Mouse (Mus musculus) hindbrain, embryonic 11.5 days (tissue): ENCODE results near the gene Tubg1. TPM values are rescaled to one million over a fixed set of nuclear protein-coding genes. Genes with fewer than 3 reads are reported as not detected.

Source experiments
- ATAC-seq: fragments of 200-750 bp; cut with Nextera tagmentation; 2 replicates; pipeline ENCODE4 v1.8.0; 2017; ENCODE audit warnings: mild to moderate bottlenecking, moderate TSS enrichment, moderate library complexity; ENCODE audit not compliant: low FRiP score
- DNase-seq: peaks from one replicate; pipeline ENCODE4 v3.0.0-alpha.2; 2015; ENCODE audit warnings: low spot score
- H3K27ac ChIP-seq: fragments of 300-500 bp; sonication (generic); 2 replicates; pipeline ENCODE4 v1.5.1; 2014; ENCODE audit warnings: mild to moderate bottlenecking, low read depth, low read length
- H3K27me3 ChIP-seq: fragments of 300-500 bp; sonication (generic); 2 replicates; pipeline ENCODE4 v1.6.1; 2014; ENCODE audit warnings: mild to moderate bottlenecking, low read length, moderate library complexity, mixed read lengths; ENCODE audit not compliant: control insufficient read depth, insufficient read depth
- H3K36me3 ChIP-seq: fragments of 300-500 bp; sonication (generic); 2 replicates; pipeline ENCODE4 v1.6.1; 2014; ENCODE audit warnings: mild to moderate bottlenecking, low read length, moderate library complexity, mixed read lengths; ENCODE audit not compliant: control insufficient read depth, insufficient read depth
- H3K4me1 ChIP-seq: fragments of 300-500 bp; sonication (generic); replicated peaks from 2 replicates; pipeline ENCODE4 v1.6.1; 2014; ENCODE audit warnings: low read length, mixed read lengths; ENCODE audit not compliant: control insufficient read depth, insufficient read depth
- H3K4me2 ChIP-seq: fragments of 300-500 bp; sonication (generic); replicated peaks from 2 replicates; pipeline ENCODE4 v1.6.1; 2014; ENCODE audit warnings: mild to moderate bottlenecking, low read depth, low read length
- H3K4me3 ChIP-seq: fragments of 300-500 bp; sonication (generic); 2 replicates; pipeline ENCODE4 v1.5.1; 2014; ENCODE audit warnings: low read depth, low read length
- H3K9ac ChIP-seq: fragments of 300-500 bp; sonication (generic); 2 replicates; pipeline ENCODE4 v1.6.1; 2014; ENCODE audit warnings: low read depth, low read length
- H3K9me3 ChIP-seq: fragments of 300-500 bp; sonication (generic); 2 replicates; pipeline ENCODE4 v1.6.1; 2016; ENCODE audit warnings: low read length; ENCODE audit not compliant: control insufficient read depth
- WGBS: fragments of 180-500 bp; shearing (Covaris S2); extraction: QIAGEN DNeasy Blood & Tissue Kit; methylation state at CpG from one replicate; pipeline ENCODE4 v1.1.7; 2014; 5-methylcytosine and 5-hydroxymethylcytosine counted together
- polyA plus RNA-seq: library from polyadenylated mRNA; unstranded; fragments of >200 nt; fragmentation: Nextera tagmentation; extraction: Ambion mirVana; gene quantifications from 2 replicates; pipeline ENCODE4 v1.2.1, GENCODE M21; 2014

Tubg1 gene
- polyA plus RNA-seq, 1 experiment from 2014 or later: 98.6 TPM

- peak overlapping the region; percentile 72 for H3K4me3 ChIP-seq
- ATAC-seq: no peak
These were observed 49.8 kb downstream of the Tubg1 start for GRCm38 (mm10) chr11:101169301-101170107.

GRCm38 (mm10) chr11:101170354-101170810, 50.6 kb downstream of the Tubg1 start, which contains the start of gene Cntnap1:
Gene Cntnap1 (plus strand): TSS chr11:101170523.
- no peaks in the 10 kb centered on the region for H3K36me3 ChIP-seq
- H3K27ac ChIP-seq: peak within 1 kb of the TSS; percentile 65
- ATAC-seq (no peak), DNase-seq (no peak)
- peak within 1 kb of the TSS; percentile 86 for H3K4me2 ChIP-seq
- peak within 1 kb of the TSS; percentile 66 for H3K9ac ChIP-seq
- peak within 1 kb of the TSS; percentile 72 for H3K4me3 ChIP-seq
- WGBS: under 1% methylated on average over 35 of the region's 35 CpGs
- H3K4me1 ChIP-seq: peaks cover 27% of the 10 kb centered on the region; the same call in 1 of the 2 replicates
- H3K27me3 ChIP-seq: peaks cover 74% of the 10 kb centered on the region
- no peaks in the 10 kb centered on the region for H3K9me3 ChIP-seq

More at GRCm38 (mm10) chr11:101169301-101170107, 49.8 kb downstream of the Tubg1 start:
- H3K27me3 ChIP-seq: peaks cover 74% of the 10 kb centered on the region
- peak overlapping the region; percentile 86 for H3K4me2 ChIP-seq
- H3K4me1 ChIP-seq: peaks cover 25% of the 10 kb centered on the region; the same call in 1 of the 2 replicates
- peak overlapping the region; percentile 66 for H3K9ac ChIP-seq
- no peak for DNase-seq
- 13% methylated on average over 17 of the region's 17 CpGs for WGBS
- H3K9me3 ChIP-seq: no peaks in the 10 kb centered on the region
- H3K27ac ChIP-seq: no peak overlapping the region
- no peaks in the 10 kb centered on the region for H3K36me3 ChIP-seq

- Histone ChIP-seq H3K4me1 (peaks cover 27% of the 10 kb centered on the region; the same call in 1 of the 2 replicates), H3K9me3 (no peaks in the 10 kb centered on the region)
- peak; percentile 94 for DNase-seq
These were observed 51.3 kb downstream of the Tubg1 start, which contains the start of gene Plekhh3 for GRCm38 (mm10) chr11:101170811-101171610. Gene Plekhh3 (minus strand): TSS chr11:101171351.

GRCm38 (mm10) chr11:101171721-101172433, 52.1 kb downstream of the Tubg1 start:
- Histone ChIP-seq H3K9ac (peak overlapping the region; percentile 24; the same call in 1 of the 2 replicates), H3K36me3 (no peaks in the 10 kb centered on the region), H3K4me3 (peak overlapping the region; percentile 39), H3K4me1 (peaks cover 31% of the 10 kb centered on the region; the same call in 1 of the 2 replicates), H3K27me3 (peaks cover 75% of the 10 kb centered on the region), H3K4me2 (peak overlapping the region; percentile 66), H3K27ac (0 out of 2 replicates have a peak overlapping the region, but pooled peaks have one; percentile 60), H3K9me3 (no peaks in the 10 kb centered on the region)
- DNase-seq: peak; percentile 82
- ATAC-seq: peak; percentile 37; the same call in 1 of the 2 replicates
- under 1% methylated on average over 31 of the region's 31 CpGs for WGBS

More at GRCm38 (mm10) chr11:101170811-101171610, 51.3 kb downstream of the Tubg1 start, which contains the start of gene Plekhh3:
- WGBS: under 1% methylated on average over 49 of the region's 50 CpGs
- ATAC-seq: peak; percentile 96
- Histone ChIP-seq H3K4me3 (peak within 1 kb of the TSS; percentile 72), H3K27me3 (peaks cover 75% of the 10 kb centered on the region), H3K27ac (peak within 1 kb of the TSS; percentile 65), H3K9ac (peak within 1 kb of the TSS; percentile 66), H3K36me3 (no peaks in the 10 kb centered on the region), H3K4me2 (peak within 1 kb of the TSS; percentile 86)

GRCm38 (mm10) chr11:101172434-101172815, 52.7 kb downstream of the Tubg1 start:
- peak overlapping the region; percentile 66 for H3K4me2 ChIP-seq
- no peak for DNase-seq
- 0 out of 2 replicates have a peak overlapping the region, but pooled peaks have one; percentile 60 for H3K27ac ChIP-seq
- H3K9ac ChIP-seq: peak overlapping the region; percentile 24; the same call in 1 of the 2 replicates
- H3K9me3 ChIP-seq: no peaks in the 10 kb centered on the region
- peaks cover 75% of the 10 kb centered on the region for H3K27me3 ChIP-seq
- peak overlapping the region; percentile 39 for H3K4me3 ChIP-seq
- H3K4me1 ChIP-seq: peaks cover 32% of the 10 kb centered on the region; the same call in 1 of the 2 replicates
- WGBS: 21% methylated on average over 5 of the region's 5 CpGs
- no peak for ATAC-seq
- H3K36me3 ChIP-seq: no peaks in the 10 kb centered on the region

- Histone ChIP-seq H3K4me3 (peak overlapping the region; percentile 28; the same call in 1 of the 2 replicates), H3K36me3 (no peaks in the 10 kb centered on the region), H3K4me2 (peak overlapping the region; percentile 73), H3K27me3 (peaks cover 75% of the 10 kb centered on the region), H3K9me3 (no peaks in the 10 kb centered on the region), H3K9ac (peak overlapping the region; percentile 35; the same call in 1 of the 2 replicates), H3K27ac (no peak overlapping the region), H3K4me1 (peaks cover 32% of the 10 kb centered on the region; the same call in 1 of the 2 replicates)
- DNase-seq: no peak
- WGBS: 7% methylated on average over 11 of the region's 11 CpGs
- no peak for ATAC-seq
These were observed 53.4 kb downstream of the Tubg1 start for GRCm38 (mm10) chr11:101173112-101173511.

- H3K27me3 ChIP-seq: peaks cover 75% of the 10 kb centered on the region
- peaks cover 32% of the 10 kb centered on the region; the same call in 1 of the 2 replicates for H3K4me1 ChIP-seq
- WGBS: 1% methylated on average over 61 of the region's 61 CpGs
- H3K9ac ChIP-seq: peak overlapping the region; percentile 35
- DNase-seq: peak; percentile 93
- H3K27ac ChIP-seq: peak overlapping the region; percentile 19; the same call in 1 of the 2 replicates
- no peaks in the 10 kb centered on the region for H3K9me3 ChIP-seq
- no peaks in the 10 kb centered on the region for H3K36me3 ChIP-seq
- peak overlapping the region; percentile 28 for H3K4me3 ChIP-seq
- peak; percentile 64 for ATAC-seq
- peak overlapping the region; percentile 73 for H3K4me2 ChIP-seq
These were observed 54.1 kb downstream of the Tubg1 start for GRCm38 (mm10) chr11:101173631-101174388.
